Mouse (Mus musculus) embryonic fibroblast, embryonic 13.5 days (primary cell): ENCODE data around the gene Mapt.

ENCODE experiments used
- CTCF ChIP-seq: IDR thresholded peaks from 2 replicates; pipeline ENCODE4 v1.5.1; 2011; ENCODE audit warnings: mild to moderate bottlenecking, control low read depth, low read length, moderate library complexity, borderline replicate concordance; ENCODE audit not compliant: insufficient read depth
- POLR2A ChIP-seq: IDR thresholded peaks from 2 replicates; pipeline ENCODE4 v1.6.1; 2011; ENCODE audit warnings: low read depth, mild to moderate bottlenecking, control low read depth, low read length, moderate library complexity

GRCm38 (mm10) chr11:104303088-104303960, 72.1 kb downstream of the Mapt start:
- TF ChIP-seq POLR2A (no peak), CTCF (no peak)
